Mouse (Mus musculus) spleen, adult 2 months (tissue): Measurements from ENCODE around the gene Hapln3.

ENCODE experiments used
- CTCF ChIP-seq: fragments of 200-500 bp; IDR thresholded peaks from 2 replicates; pipeline ENCODE4 v1.5.1; 2011; ENCODE audit warnings: mild to moderate bottlenecking, inconsistent platforms; ENCODE audit not compliant: insufficient read depth, insufficient read length, insufficient replicate concordance; ENCODE audit errors: extremely low read depth
- POLR2A ChIP-seq: fragments of 200-500 bp; IDR thresholded peaks from 2 replicates; pipeline ENCODE4 v1.6.1; 2011; ENCODE audit warnings: low read depth, low read length, inconsistent platforms

- TF ChIP-seq POLR2A (no peak), CTCF (no peak)
These were observed 2.6 kb upstream of the Hapln3 start for GRCm38 (mm10) chr7:79133391-79133790.
